Mouse (Mus musculus) testis, adult 2 months (tissue): ENCODE measurements around the gene Olfr521. TPM values are rescaled to one million over a fixed set of nuclear protein-coding genes. Genes with fewer than 3 reads are reported as not detected.

Source experiments
- H3K27ac ChIP-seq: fragments of 200-500 bp; 2 replicates; pipeline ENCODE4 v1.5.1; 2012; ENCODE audit warnings: low read depth, low read length; ENCODE audit not compliant: control insufficient read depth, insufficient read depth
- H3K27me3 ChIP-seq: fragments of 200-500 bp; 2 replicates; pipeline ENCODE4 v1.6.1; 2012; ENCODE audit warnings: mild to moderate bottlenecking, low read length, moderate library complexity; ENCODE audit not compliant: control insufficient read depth, insufficient read depth
- H3K36me3 ChIP-seq: fragments of 200-500 bp; 2 replicates; pipeline ENCODE4 v1.6.1; 2012; ENCODE audit warnings: mild to moderate bottlenecking, low read length; ENCODE audit not compliant: control insufficient read depth, insufficient read depth
- H3K4me1 ChIP-seq: fragments of 200-500 bp; 2 replicates; pipeline ENCODE4 v1.6.1; 2012; ENCODE audit warnings: low read length; ENCODE audit not compliant: control insufficient read depth, insufficient read depth
- H3K4me3 ChIP-seq: fragments of 200-500 bp; 2 replicates; pipeline ENCODE4 v1.5.1; 2012; ENCODE audit warnings: low read depth, mild to moderate bottlenecking, low read length, moderate library complexity, mixed read lengths; ENCODE audit not compliant: control insufficient read depth
- CTCF ChIP-seq: fragments of 200-500 bp; IDR thresholded peaks from 2 replicates; pipeline ENCODE4 v1.5.1; 2012; ENCODE audit warnings: low read depth, mild to moderate bottlenecking, inconsistent platforms, low read length, moderate library complexity; ENCODE audit not compliant: control insufficient read depth, insufficient read depth, insufficient replicate concordance
- POLR2A ChIP-seq: fragments of 200-500 bp; IDR thresholded peaks from 2 replicates; pipeline ENCODE4 v1.6.1; 2012; ENCODE audit warnings: low read depth, mild to moderate bottlenecking, inconsistent platforms, low read length, moderate library complexity; ENCODE audit not compliant: control insufficient read depth
- polyA plus RNA-seq: library from polyadenylated mRNA; depleted of rRNA; stranded (reverse); fragments of >200 nt; gene quantifications from 2 replicates; pipeline ENCODE4 v1.2.3, GENCODE M21; 2012

The Olfr521 gene
- polyA plus RNA-seq, 1 experiment = not detected

GRCm38 (mm10) chr7:99783421-99783820 is 20.1 kb downstream of the Olfr521 start:
- Histone ChIP-seq H3K27me3 (no peaks in the 10 kb centered on the region), H3K36me3 (no peaks in the 10 kb centered on the region), H3K27ac (no peak overlapping the region), H3K4me1 (no peaks in the 10 kb centered on the region), H3K4me3 (no peak overlapping the region)
- TF ChIP-seq POLR2A (no peak), CTCF (no peak)

- Histone ChIP-seq H3K27me3 (no peaks in the 10 kb centered on the region), H3K4me1 (no peaks in the 10 kb centered on the region), H3K27ac (no peak overlapping the region), H3K36me3 (no peaks in the 10 kb centered on the region), H3K4me3 (no peak overlapping the region)
- TF ChIP-seq CTCF = no peak
- TF ChIP-seq POLR2A = no peak
Observed at GRCm38 (mm10) chr7:99785553-99785952, 22.2 kb downstream of the Olfr521 start.

GRCm38 (mm10) chr7:99786774-99787173 is 23.5 kb downstream of the Olfr521 start:
- Histone ChIP-seq H3K27ac (no peak overlapping the region), H3K27me3 (no peaks in the 10 kb centered on the region), H3K4me1 (no peaks in the 10 kb centered on the region), H3K36me3 (no peaks in the 10 kb centered on the region), H3K4me3 (no peak overlapping the region)
- no peak for TF ChIP-seq POLR2A
- TF ChIP-seq CTCF = no peak

GRCm38 (mm10) chr7:99787935-99788334 is 24.6 kb downstream of the Olfr521 start:
- no peaks in the 10 kb centered on the region for H3K27me3 ChIP-seq
- no peaks in the 10 kb centered on the region for H3K4me1 ChIP-seq
- H3K4me3 ChIP-seq = no peak overlapping the region
- no peak overlapping the region for H3K27ac ChIP-seq
- no peaks in the 10 kb centered on the region for H3K36me3 ChIP-seq
- TF ChIP-seq POLR2A = no peak

- Histone ChIP-seq H3K27ac (no peak overlapping the region), H3K4me1 (no peaks in the 10 kb centered on the region), H3K4me3 (no peak overlapping the region), H3K36me3 (no peaks in the 10 kb centered on the region), H3K27me3 (no peaks in the 10 kb centered on the region)
- TF ChIP-seq CTCF (no peak), POLR2A (no peak)
Observed at GRCm38 (mm10) chr7:99788563-99788962, 25.3 kb downstream of the Olfr521 start.

- no peak overlapping the region for H3K4me3 ChIP-seq
- H3K4me1 ChIP-seq = no peaks in the 10 kb centered on the region; the same call in 1 of the 2 replicates
- H3K27ac ChIP-seq = no peak overlapping the region
- TF ChIP-seq CTCF (no peak), POLR2A (no peak)
- no peaks in the 10 kb centered on the region for H3K36me3 ChIP-seq
- H3K27me3 ChIP-seq = no peaks in the 10 kb centered on the region
Observed at GRCm38 (mm10) chr7:99790816-99791215, 27.5 kb downstream of the Olfr521 start.

- TF ChIP-seq CTCF = no peak
- TF ChIP-seq POLR2A = no peak
- H3K27me3 ChIP-seq = no peaks in the 10 kb centered on the region
- no peaks in the 10 kb centered on the region; the same call in 1 of the 2 replicates for H3K4me1 ChIP-seq
- no peaks in the 10 kb centered on the region for H3K36me3 ChIP-seq
- no peak overlapping the region for H3K27ac ChIP-seq
- no peak overlapping the region for H3K4me3 ChIP-seq
Observed at GRCm38 (mm10) chr7:99794096-99794495, 30.8 kb downstream of the Olfr521 start.

- Histone ChIP-seq H3K4me1 (no peaks in the 10 kb centered on the region; the same call in 1 of the 2 replicates), H3K27me3 (no peaks in the 10 kb centered on the region), H3K4me3 (no peak overlapping the region), H3K27ac (no peak overlapping the region), H3K36me3 (no peaks in the 10 kb centered on the region)
- TF ChIP-seq POLR2A = no peak
- TF ChIP-seq CTCF = no peak
Observed at GRCm38 (mm10) chr7:99795192-99795981, 32.1 kb downstream of the Olfr521 start.
